Mouse (Mus musculus): Measurements from ENCODE around the gene Lad1. TPM values are rescaled to one million over a fixed set of nuclear protein-coding genes. Genes with fewer than 3 reads are reported as not detected.
A peak's percentile ranks its signal among the peaks of the same experiment; 100 is the strongest.

Lad1 gene
- total RNA-seq, 4 experiments from 2014 or later, result 1.0 to 2.0 (median 1.0) TPM

- DNase-seq (ENCODE audit: low spot score in 2 of 2), result no peak
Measured at GRCm38 (mm10) chr1:135807546-135807945, 10.9 kb upstream of the Lad1 start.

- DNase-seq (ENCODE audit: low spot score in 2 of 2), result no peak
Measured at GRCm38 (mm10) chr1:135810180-135810579, 8.2 kb upstream of the Lad1 start.

- peak; percentile 50 to 85 for DNase-seq (ENCODE audit: low spot score in 2 of 2)
Measured at GRCm38 (mm10) chr1:135811016-135811646, 7.3 kb upstream of the Lad1 start.

DNA sequence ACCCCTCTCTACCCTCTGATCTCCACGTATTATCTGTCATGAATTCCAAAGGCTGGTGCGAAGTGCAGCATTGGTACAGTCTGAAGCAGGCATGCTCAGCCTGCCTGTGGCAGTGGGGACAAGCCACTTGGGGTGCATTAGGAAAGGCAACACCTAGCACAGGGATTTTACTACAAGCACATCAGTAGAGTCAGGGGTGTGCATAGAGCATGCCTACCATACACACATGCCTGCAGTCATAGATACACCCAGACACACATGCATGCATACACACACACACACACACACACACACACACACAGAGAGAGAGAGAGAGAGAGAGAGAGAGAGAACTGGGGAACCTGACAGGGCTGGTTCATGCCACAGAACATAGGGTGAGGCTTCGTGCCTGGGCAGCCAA lies 6.2 kb upstream of the Lad1 start:
- no peak for DNase-seq (ENCODE audit: low spot score in 2 of 2)

DNA sequence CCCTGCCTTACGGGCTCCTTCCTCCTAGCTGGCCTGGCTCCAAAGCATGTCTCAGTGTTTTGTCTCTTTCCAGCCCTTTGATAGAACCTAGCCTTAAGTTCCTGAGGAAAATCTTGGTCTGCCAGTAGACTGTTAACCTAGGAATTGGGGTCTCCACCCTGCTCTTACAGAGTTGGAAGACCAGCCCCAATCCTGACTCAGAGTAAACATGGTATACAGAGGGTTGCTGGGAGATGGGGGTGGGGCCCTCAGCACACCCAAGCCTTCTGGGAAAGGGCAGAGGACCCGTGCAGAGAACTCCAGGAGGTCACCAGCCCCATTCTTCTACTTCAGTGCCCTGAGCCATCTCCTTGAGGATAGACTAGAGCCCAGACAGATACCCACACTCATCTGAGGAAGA lies 5.8 kb upstream of the Lad1 start:
- no peak for DNase-seq (ENCODE audit: low spot score in 2 of 2)

GRCm38 (mm10) chr1:135813071-135813470 lies 5.3 kb upstream of the Lad1 start:
- DNase-seq (ENCODE audit: low spot score in 2 of 2), result no peak

DNA sequence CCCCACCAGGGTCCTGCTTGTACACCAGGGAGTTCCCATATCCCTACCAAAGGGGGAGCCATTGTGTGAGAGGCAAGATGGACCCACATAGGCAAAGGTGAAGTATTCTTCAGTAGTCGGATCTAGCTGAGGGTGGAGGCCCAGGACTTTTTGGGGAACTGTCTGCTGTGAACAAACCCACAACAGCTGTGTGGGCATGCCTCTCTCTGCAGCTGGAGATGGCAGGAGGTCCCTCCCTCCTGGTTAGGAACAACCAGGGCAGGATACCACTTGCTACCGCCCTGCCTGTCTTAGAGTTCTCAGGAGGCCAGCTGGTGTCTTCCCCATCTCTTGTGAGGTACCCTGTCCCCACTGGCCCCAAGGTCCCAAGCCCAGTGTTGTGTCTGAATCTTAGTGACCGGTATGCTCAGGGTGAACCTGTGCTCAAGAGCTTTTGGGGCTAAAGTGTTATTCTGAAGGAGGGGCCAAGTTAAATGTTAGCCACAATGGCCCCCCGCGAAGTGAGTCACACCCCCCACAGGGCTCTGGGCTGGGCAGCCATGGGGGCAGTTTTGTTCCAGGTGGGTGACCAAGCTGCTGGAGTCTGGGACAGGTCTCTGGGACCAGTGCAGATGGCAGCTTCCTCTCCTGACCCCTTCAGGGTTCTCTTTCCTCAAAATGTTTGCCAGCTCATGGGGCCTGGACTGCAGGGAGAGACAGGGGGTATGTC lies 4.6 kb upstream of the Lad1 start:
- no peak for DNase-seq (ENCODE audit: low spot score in 2 of 2)

- no peak for DNase-seq (ENCODE audit: low spot score in 2 of 2)
Measured at GRCm38 (mm10) chr1:135814531-135814930, 3.9 kb upstream of the Lad1 start.

- DNase-seq (ENCODE audit: low spot score in 2 of 2), result no peak
Measured at GRCm38 (mm10) chr1:135817595-135817994, 803 bp upstream of the Lad1 start.

DNA sequence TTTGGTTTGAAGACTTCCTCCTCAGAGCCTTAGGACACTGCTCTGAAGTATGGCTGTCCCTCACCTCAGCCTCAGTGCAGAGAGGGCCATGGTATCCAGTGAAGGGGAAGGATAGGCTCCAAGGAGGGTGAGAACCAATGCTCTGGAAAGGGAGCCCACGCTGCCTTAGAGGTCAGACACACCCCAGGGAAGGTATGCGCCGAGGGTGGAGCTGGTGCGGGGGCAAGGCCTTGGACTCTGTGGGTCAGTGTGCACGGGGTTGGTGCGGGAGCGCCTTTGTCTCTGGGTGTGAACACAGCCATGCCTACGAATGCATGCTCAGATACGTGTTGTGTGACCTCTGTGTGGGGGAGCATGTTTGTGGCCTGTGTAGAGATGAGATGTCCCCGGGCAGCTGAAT lies 1.7 kb downstream of the Lad1 start:
- no peak for DNase-seq (ENCODE audit: low spot score in 2 of 2)

GRCm38 (mm10) chr1:135820736-135821364 lies 2.5 kb downstream of the Lad1 start:
- no peak for DNase-seq (ENCODE audit: low spot score in 2 of 2)

GRCm38 (mm10) chr1:135821780-135822179 lies 3.4 kb downstream of the Lad1 start:
- DNase-seq (ENCODE audit: low spot score in 2 of 2), result no peak

GRCm38 (mm10) chr1:135828918-135829317 lies 10.5 kb downstream of the Lad1 start:
- DNase-seq (ENCODE audit: low spot score in 2 of 2), result peak in 1 of 2 experiments; percentile 45

DNA sequence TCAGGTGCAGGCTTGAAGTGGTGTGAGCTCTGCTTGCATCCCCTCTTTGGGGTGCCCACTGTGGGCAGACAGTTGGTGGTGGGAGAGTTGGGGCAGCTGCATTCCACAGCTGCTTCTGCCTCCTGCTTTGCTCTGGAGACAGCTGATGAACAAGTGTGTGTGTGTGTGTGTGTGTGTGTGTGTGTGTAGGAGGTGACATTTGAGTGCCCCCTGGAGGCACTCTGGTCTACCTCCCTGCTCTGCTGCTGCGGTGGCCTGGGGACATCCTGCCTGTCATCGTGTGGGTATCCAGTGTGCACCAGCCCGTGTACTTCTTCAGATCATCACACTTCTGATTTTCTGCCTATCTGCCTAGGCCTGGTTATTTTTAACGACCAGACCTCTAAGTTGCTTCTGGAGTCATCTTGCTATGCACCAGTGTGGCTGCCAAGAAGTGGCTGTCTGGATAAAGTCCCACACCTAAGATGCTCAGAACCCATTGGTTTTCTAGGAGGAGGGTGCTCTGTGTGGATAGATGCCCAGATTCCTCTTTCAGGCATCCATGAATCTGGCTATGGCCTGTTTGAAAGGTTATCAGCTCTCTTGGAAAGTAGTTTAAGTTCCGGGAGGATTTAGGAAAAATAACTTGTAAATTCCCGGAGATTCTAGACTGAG lies 15.9 kb downstream of the Lad1 start:
- DNase-seq (ENCODE audit: low spot score in 2 of 2), result no peak

DNA sequence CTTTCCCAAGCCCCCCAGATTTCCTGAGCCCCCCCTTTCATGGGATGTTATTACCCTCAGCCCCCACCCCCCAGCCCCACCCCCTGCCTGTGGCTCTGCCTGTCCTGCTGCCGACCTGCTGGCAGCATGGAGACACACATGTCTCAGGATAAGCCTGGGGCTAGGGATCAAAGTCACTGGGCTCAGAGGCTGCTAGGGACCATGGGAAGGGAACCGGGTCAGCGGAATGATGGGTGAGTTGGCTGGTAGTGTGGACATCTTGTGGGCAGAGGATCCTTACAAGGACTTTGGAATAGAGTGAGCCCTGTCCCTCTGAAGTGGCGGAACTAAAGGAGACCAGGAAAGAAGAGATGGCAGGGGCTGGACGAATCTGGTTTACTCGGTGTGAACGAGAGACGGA lies 16.6 kb downstream of the Lad1 start:
- no peak for DNase-seq (ENCODE audit: low spot score in 2 of 2)

GRCm38 (mm10) chr1:135835716-135836483 lies 17.5 kb downstream of the Lad1 start, which contains the start of gene Tnnt2:
Tnnt2 (plus strand) TSS chr1:135836354.
- DNase-seq (ENCODE audit: low spot score in 2 of 2), result no peak

DNA sequence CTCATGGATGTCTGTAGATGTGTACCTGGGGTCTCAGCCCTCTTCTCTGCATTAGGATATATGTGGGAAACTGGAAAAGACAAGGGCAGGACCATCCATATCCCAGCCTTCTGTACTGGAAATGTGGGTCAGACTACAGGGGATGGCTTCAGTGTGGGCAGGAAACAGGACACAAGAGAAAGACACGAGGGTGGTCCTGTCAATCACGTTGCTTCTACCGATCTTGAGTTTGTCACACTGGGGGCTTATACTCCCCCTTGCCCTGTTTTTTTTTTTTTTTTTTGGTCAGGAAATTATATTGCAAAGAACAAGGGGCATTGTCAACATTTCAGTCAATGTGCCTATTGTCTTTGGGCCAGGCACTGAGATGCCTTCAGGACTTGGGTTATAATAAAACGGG lies 20.2 kb downstream of the Lad1 start:
- no peak for DNase-seq (ENCODE audit: low spot score in 2 of 2)

GRCm38 (mm10) chr1:135839065-135839464 lies 20.7 kb downstream of the Lad1 start:
- DNase-seq (ENCODE audit: low spot score in 2 of 2), result no peak

- DNase-seq (ENCODE audit: low spot score in 2 of 2), result no peak
Measured at GRCm38 (mm10) chr1:135840675-135841395, 22.4 kb downstream of the Lad1 start.

GRCm38 (mm10) chr1:135843519-135844262 lies 25.3 kb downstream of the Lad1 start:
- DNase-seq (ENCODE audit: low spot score in 2 of 2), result no peak
